Mouse (Mus musculus) testis, adult 2 months (tissue): ENCODE data around the gene Kndc1.

Experiments used
- CTCF ChIP-seq: fragments of 200-500 bp; IDR thresholded peaks from 2 replicates; pipeline ENCODE4 v1.5.1; 2012; ENCODE audit warnings: low read depth, mild to moderate bottlenecking, inconsistent platforms, low read length, moderate library complexity; ENCODE audit not compliant: control insufficient read depth, insufficient read depth, insufficient replicate concordance
- POLR2A ChIP-seq: fragments of 200-500 bp; IDR thresholded peaks from 2 replicates; pipeline ENCODE4 v1.6.1; 2012; ENCODE audit warnings: low read depth, mild to moderate bottlenecking, inconsistent platforms, low read length, moderate library complexity; ENCODE audit not compliant: control insufficient read depth

- TF ChIP-seq CTCF (no peak), POLR2A (no peak)
Measured at GRCm38 (mm10) chr7:139970216-139970919, 75.9 kb downstream of the Kndc1 start.
